8 mouse cellular contexts compared by ENCODE assay signal in the genomic region with DNA sequence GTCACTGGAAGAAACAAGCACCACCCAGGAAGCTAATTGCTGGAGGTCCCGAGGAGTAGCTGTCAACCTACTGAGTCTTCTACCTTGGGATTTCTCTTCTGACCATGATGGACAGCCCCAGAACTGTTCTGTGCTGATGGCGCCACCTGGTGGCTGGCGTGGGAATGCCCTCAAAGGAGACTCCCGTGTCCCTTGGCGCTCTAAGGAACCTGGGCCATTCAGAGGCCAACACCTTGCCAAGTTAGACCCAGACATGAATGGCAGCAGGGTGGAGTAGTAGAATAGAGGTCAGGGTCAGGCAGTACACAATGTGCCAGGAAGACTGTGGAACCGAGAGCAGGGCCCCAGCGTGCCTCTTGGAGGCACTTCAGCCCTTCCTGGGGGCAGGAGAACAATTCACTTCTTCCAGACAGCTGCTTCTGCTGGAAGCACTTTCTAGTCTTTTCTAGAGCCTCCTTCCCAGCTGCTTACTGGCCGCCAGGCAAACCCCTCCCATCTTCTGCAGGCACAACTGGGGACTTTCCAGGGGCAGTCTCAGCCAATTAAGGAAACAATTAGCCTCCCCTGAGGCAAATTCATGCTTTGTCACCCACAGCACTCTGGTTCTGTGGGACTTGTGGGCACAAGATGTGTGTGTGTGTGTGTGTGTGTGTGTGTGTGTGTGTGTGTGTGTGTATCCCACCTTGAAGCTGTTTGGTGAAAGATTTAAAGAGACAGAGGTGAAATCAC. TPM values are rescaled to one million over a fixed set of nuclear protein-coding genes. Genes with fewer than 3 reads are reported as not detected.
DNase-seq lines count a peak whose midpoint lies in the region; ATAC-seq lines count a peak whose summit lies in the region.

No protein-coding gene starts in this region.

- H3K27ac ChIP-seq in hindbrain, embryonic 11.5 days (ENCODE audit: low read depth, low read length): no peak overlapping the region
- no peak overlapping the region for H3K27ac ChIP-seq in hindbrain, embryonic 12.5 days
- no peak overlapping the region for H3K27ac ChIP-seq in intestine, embryonic 15.5 days

- intact Hi-C loops in left cerebral cortex, postnatal 14 days (cut with DNase I): loop anchor here (5.0 to 10.0 kb wide), 4 partner anchors 73 to 226 kb away; no protein-coding TSS in a partner anchor

- H3K27me3 ChIP-seq in hindbrain, embryonic 11.5 days (ENCODE audit: control insufficient read depth, insufficient read depth, low read length): peaks cover 12% of the 10 kb centered on the region; the same call in 1 of the 2 replicates
- peaks cover 34% of the 10 kb centered on the region for H3K27me3 ChIP-seq in hindbrain, embryonic 12.5 days
- 0 out of 2 replicates have a peak, but pooled peaks cover 3% of the 10 kb centered on the region for H3K27me3 ChIP-seq in intestine, embryonic 15.5 days (replicated peaks)
- H3K27me3 ChIP-seq in splenic B cell, adult 2 months (ENCODE audit: control insufficient read depth, insufficient read depth, low read length, poor library complexity, severe bottlenecking): no peaks in the 10 kb centered on the region

- H3K36me3 ChIP-seq in hindbrain, embryonic 11.5 days (ENCODE audit: control insufficient read depth, insufficient read depth, low read length): no peaks in the 10 kb centered on the region
- no peaks in the 10 kb centered on the region for H3K36me3 ChIP-seq in hindbrain, embryonic 12.5 days
- no peaks in the 10 kb centered on the region for H3K36me3 ChIP-seq in intestine, embryonic 15.5 days
- no peaks in the 10 kb centered on the region for H3K36me3 ChIP-seq in splenic B cell, adult 2 months (ENCODE audit: control insufficient read depth, insufficient read depth, low read length, poor library complexity, severe bottlenecking)

- peaks cover 15% of the 10 kb centered on the region for H3K4me1 ChIP-seq in hindbrain, embryonic 11.5 days (replicated peaks; ENCODE audit: control insufficient read depth, insufficient read depth, low read length)
- peaks cover 44% of the 10 kb centered on the region for H3K4me1 ChIP-seq in hindbrain, embryonic 12.5 days
- H3K4me1 ChIP-seq in intestine, embryonic 15.5 days (replicated peaks): peaks cover 57% of the 10 kb centered on the region

- no peak overlapping the region for H3K4me2 ChIP-seq in hindbrain, embryonic 11.5 days (replicated peaks; ENCODE audit: low read depth, low read length)
- no peak overlapping the region for H3K4me2 ChIP-seq in hindbrain, embryonic 12.5 days (replicated peaks)
- H3K4me2 ChIP-seq in intestine, embryonic 15.5 days (replicated peaks): no peak overlapping the region

- H3K9me3 ChIP-seq in hindbrain, embryonic 11.5 days (ENCODE audit: control insufficient read depth, low read length): no peaks in the 10 kb centered on the region
- no peaks in the 10 kb centered on the region for H3K9me3 ChIP-seq in hindbrain, embryonic 12.5 days (replicated peaks)
- H3K9me3 ChIP-seq in intestine, embryonic 15.5 days: no peaks in the 10 kb centered on the region

- no peak overlapping the region for H3K4me3 ChIP-seq in hindbrain, embryonic 11.5 days (ENCODE audit: low read depth, low read length)
- no peak overlapping the region for H3K4me3 ChIP-seq in hindbrain, embryonic 12.5 days
- no peak overlapping the region for H3K4me3 ChIP-seq in intestine, embryonic 15.5 days (replicated peaks)

- 4% methylated on average over 8 of the region's 8 CpGs for WGBS in hindbrain, embryonic 11.5 days
- WGBS in hindbrain, embryonic 12.5 days: 5% methylated on average over 8 of the region's 8 CpGs
- 5% methylated on average over 8 of the region's 8 CpGs for WGBS in intestine, embryonic 15.5 days

- peak; percentile 20; the same call in 1 of the 2 replicates for ATAC-seq in hindbrain, embryonic 11.5 days (ENCODE audit: low FRiP score)
- no peak for ATAC-seq in hindbrain, embryonic 12.5 days (ENCODE audit: low FRiP score)
- peak; percentile 70 for ATAC-seq in intestine, embryonic 15.5 days

- H3K9ac ChIP-seq in hindbrain, embryonic 11.5 days (ENCODE audit: low read depth, low read length): no peak overlapping the region
- no peak overlapping the region for H3K9ac ChIP-seq in hindbrain, embryonic 12.5 days
- no peak overlapping the region for H3K9ac ChIP-seq in intestine, embryonic 15.5 days

- peak; percentile 94 for DNase-seq in hindbrain, embryonic 11.5 days (ENCODE audit: low spot score)
- DNase-seq in cerebellum, postnatal 36 days: peak; percentile 91 to 93
- DNase-seq in frontal cortex, postnatal 36 days (ENCODE audit: low spot score in 2 of 2): peak; percentile 91 to 92
- peak; percentile 88 to 91 for DNase-seq in left cerebral cortex, postnatal 14 days (ENCODE audit: low spot score in 2 of 2)
- peak; percentile 54 to 83 for DNase-seq in monocyte, adult 2 months (ENCODE audit: low read depth in 1 of 2, low spot score in 2 of 2)
- peak; percentile 91 for DNase-seq in splenic B cell, adult 2 months (ENCODE audit: low read depth, low spot score)

RNA-seq across cellular contexts. Expression of gene Nfam1, which starts 4.8 kb away (rescaled TPM):
- polyA plus RNA-seq in hindbrain, embryonic 11.5 days (2014; fragmentation: Nextera tagmentation; extraction: Ambion mirVana): 2.1 and 2.3 TPM in 2 replicates
- polyA plus RNA-seq in hindbrain, embryonic 12.5 days (2016; fragmentation: Nextera tagmentation; extraction: Ambion mirVana): 1.9 and 2.2 TPM in 2 replicates
- 3.7 and 3.8 TPM in 2 replicates for polyA plus RNA-seq in intestine, embryonic 15.5 days (2015; fragmentation: Nextera tagmentation; extraction: Ambion mirVana)
- total RNA-seq in left cerebral cortex, postnatal 14 days (2021): 1 to 10 TPM; 2.2 to 2.9 TPM

RNA-seq across cellular contexts. Expression of gene Tcf20, which starts 50.2 kb away (rescaled TPM):
- polyA plus RNA-seq in hindbrain, embryonic 11.5 days (2014; fragmentation: Nextera tagmentation; extraction: Ambion mirVana): 12.6 and 14.8 TPM in 2 replicates
- polyA plus RNA-seq in hindbrain, embryonic 12.5 days (2016; fragmentation: Nextera tagmentation; extraction: Ambion mirVana): 12.4 and 14.0 TPM in 2 replicates
- polyA plus RNA-seq in intestine, embryonic 15.5 days (2015; fragmentation: Nextera tagmentation; extraction: Ambion mirVana): 7.0 and 7.7 TPM in 2 replicates
- total RNA-seq in left cerebral cortex, postnatal 14 days (2021): 100 to 1,000 TPM; 127 to 151 TPM

RNA-seq across cellular contexts. Expression of gene Serhl, which starts 51.4 kb away (rescaled TPM):
- 40.2 and 42.6 TPM in 2 replicates for polyA plus RNA-seq in hindbrain, embryonic 11.5 days (2014; fragmentation: Nextera tagmentation; extraction: Ambion mirVana)
- polyA plus RNA-seq in hindbrain, embryonic 12.5 days (2016; fragmentation: Nextera tagmentation; extraction: Ambion mirVana): 44.3 and 46.1 TPM in 2 replicates
- polyA plus RNA-seq in intestine, embryonic 15.5 days (2015; fragmentation: Nextera tagmentation; extraction: Ambion mirVana): 56.3 and 61.7 TPM in 2 replicates
- total RNA-seq in left cerebral cortex, postnatal 14 days (2021): 1 to 10 TPM; 8.9 to 9.9 TPM
